Mouse (Mus musculus) erythroblast, embryonic 14.5 days (primary cell): ENCODE data around the gene Fsd1. TPM values are rescaled to one million over a fixed set of nuclear protein-coding genes. Genes with fewer than 3 reads are reported as not detected.
A peak's percentile ranks its signal among the peaks of the same experiment; 100 is the strongest.

Experiments
- H3K27me3 ChIP-seq: 2 replicates; pipeline ENCODE4 v1.6.1; 2012; ENCODE audit warnings: inconsistent platforms; ENCODE audit not compliant: control insufficient read depth
- H3K36me3 ChIP-seq: 2 replicates; pipeline ENCODE4 v1.6.1; 2012; ENCODE audit warnings: mild to moderate bottlenecking, inconsistent platforms; ENCODE audit not compliant: control insufficient read depth
- H3K4me1 ChIP-seq: 2 replicates; pipeline ENCODE4 v1.6.1; 2012; ENCODE audit warnings: inconsistent platforms; ENCODE audit not compliant: control insufficient read depth
- H3K4me3 ChIP-seq: replicated peaks from 2 replicates; pipeline ENCODE3; 2012; ENCODE audit warnings: moderate library complexity, mild to moderate bottlenecking, inconsistent platforms
- H3K9me3 ChIP-seq: 2 replicates; pipeline ENCODE4 v1.6.1; 2012; ENCODE audit warnings: low read length, inconsistent platforms, mixed read lengths; ENCODE audit not compliant: control insufficient read depth
- GATA1 ChIP-seq: IDR thresholded peaks from 2 replicates; pipeline ENCODE4 v1.6.1; 2012; ENCODE audit warnings: low read length, inconsistent platforms, mixed read lengths
- TAL1 ChIP-seq: IDR thresholded peaks from 3 replicates; pipeline ENCODE4 v1.6.1; 2012; ENCODE audit warnings: low read length, inconsistent platforms, mixed read lengths
- polyA plus RNA-seq: library from polyadenylated mRNA; stranded (reverse); fragments of >175 nt; gene quantifications from 2 replicates; pipeline ENCODE4 v1.2.3, GENCODE M21; 2012

Fsd1 gene
- polyA plus RNA-seq, 1 experiment: not detected

GRCm38 (mm10) chr17:56030919-56031318 is 44.6 kb downstream of the Fsd1 start:
- no peaks in the 10 kb centered on the region for H3K27me3 ChIP-seq
- H3K4me3 ChIP-seq: no peak overlapping the region
- TF ChIP-seq GATA1: no peak
- TF ChIP-seq TAL1: no peak
- peaks cover 87% of the 10 kb centered on the region for H3K36me3 ChIP-seq
- H3K9me3 ChIP-seq: no peaks in the 10 kb centered on the region
- H3K4me1 ChIP-seq: peaks cover 66% of the 10 kb centered on the region

GRCm38 (mm10) chr17:56031431-56031830 is 45.1 kb downstream of the Fsd1 start:
- no peak overlapping the region for H3K4me3 ChIP-seq
- no peaks in the 10 kb centered on the region for H3K9me3 ChIP-seq
- H3K27me3 ChIP-seq: no peaks in the 10 kb centered on the region
- H3K36me3 ChIP-seq: peaks cover 82% of the 10 kb centered on the region
- peaks cover 63% of the 10 kb centered on the region for H3K4me1 ChIP-seq
- TF ChIP-seq GATA1 (no peak), TAL1 (no peak)

- peaks cover 68% of the 10 kb centered on the region for H3K4me1 ChIP-seq
- H3K27me3 ChIP-seq: no peaks in the 10 kb centered on the region
- H3K4me3 ChIP-seq: no peak overlapping the region
- H3K36me3 ChIP-seq: peaks cover 74% of the 10 kb centered on the region
- H3K9me3 ChIP-seq: no peaks in the 10 kb centered on the region
- TF ChIP-seq TAL1 (no peak), GATA1 (no peak)
Observed at GRCm38 (mm10) chr17:56032127-56032733, 45.9 kb downstream of the Fsd1 start.

GRCm38 (mm10) chr17:56032831-56033230 is 46.5 kb downstream of the Fsd1 start:
- Histone ChIP-seq H3K4me1 (peaks cover 70% of the 10 kb centered on the region), H3K27me3 (no peaks in the 10 kb centered on the region), H3K36me3 (peaks cover 68% of the 10 kb centered on the region), H3K9me3 (no peaks in the 10 kb centered on the region), H3K4me3 (no peak overlapping the region)
- TF ChIP-seq GATA1: no peak
- no peak for TF ChIP-seq TAL1

GRCm38 (mm10) chr17:56034040-56034725 is 47.9 kb downstream of the Fsd1 start:
- no peaks in the 10 kb centered on the region for H3K9me3 ChIP-seq
- no peaks in the 10 kb centered on the region for H3K27me3 ChIP-seq
- peak overlapping the region; percentile 70 for H3K4me3 ChIP-seq
- H3K4me1 ChIP-seq: peaks cover 77% of the 10 kb centered on the region
- peaks cover 55% of the 10 kb centered on the region for H3K36me3 ChIP-seq
- TF ChIP-seq TAL1: no peak
- no peak for TF ChIP-seq GATA1

- no peaks in the 10 kb centered on the region for H3K27me3 ChIP-seq
- H3K4me3 ChIP-seq: peak overlapping the region; percentile 70
- no peak for TF ChIP-seq TAL1
- peaks cover 75% of the 10 kb centered on the region for H3K4me1 ChIP-seq
- H3K36me3 ChIP-seq: peaks cover 49% of the 10 kb centered on the region
- no peaks in the 10 kb centered on the region for H3K9me3 ChIP-seq
Observed at GRCm38 (mm10) chr17:56034726-56035100, 48.4 kb downstream of the Fsd1 start.

- peaks cover 72% of the 10 kb centered on the region for H3K4me1 ChIP-seq
- H3K36me3 ChIP-seq: peaks cover 46% of the 10 kb centered on the region
- H3K4me3 ChIP-seq: peak overlapping the region; percentile 70
- H3K27me3 ChIP-seq: no peaks in the 10 kb centered on the region
- H3K9me3 ChIP-seq: no peaks in the 10 kb centered on the region
- TF ChIP-seq GATA1 (no peak), TAL1 (no peak)
Observed at GRCm38 (mm10) chr17:56035216-56035615, 48.9 kb downstream of the Fsd1 start.

GRCm38 (mm10) chr17:56036176-56036900 is 50.0 kb downstream of the Fsd1 start, which contains the start of gene Sh3gl1:
Gene Sh3gl1 (minus strand): TSS chr17:56036635.
- no peaks in the 10 kb centered on the region for H3K27me3 ChIP-seq
- no peak for TF ChIP-seq TAL1
- no peaks in the 10 kb centered on the region for H3K9me3 ChIP-seq
- H3K36me3 ChIP-seq: peaks cover 35% of the 10 kb centered on the region
- H3K4me1 ChIP-seq: peaks cover 68% of the 10 kb centered on the region
- H3K4me3 ChIP-seq: peak within 1 kb of the TSS; percentile 70

- Histone ChIP-seq H3K4me3 (peak overlapping the region; percentile 70), H3K4me1 (peaks cover 71% of the 10 kb centered on the region), H3K27me3 (no peaks in the 10 kb centered on the region), H3K36me3 (peaks cover 38% of the 10 kb centered on the region), H3K9me3 (no peaks in the 10 kb centered on the region)
- TF ChIP-seq GATA1: no peak
- TF ChIP-seq TAL1: no peak
Observed at GRCm38 (mm10) chr17:56036901-56037287, 50.6 kb downstream of the Fsd1 start.
